Mouse (Mus musculus) adrenal gland, adult 18-20 months (tissue): ENCODE results near the gene Psma6. TPM values are rescaled to one million over a fixed set of nuclear protein-coding genes. Genes with fewer than 3 reads are reported as not detected.
"Not testable (repeated sequence)": the region's sequence is repeated elsewhere in the genome, so short reads cannot be mapped to it uniquely, and the experiment has no call there.

ENCODE experiments used
- DNase-seq, 2 experiments: peaks; one replicate each; pipeline ENCODE4 v3.0.0; 2021 to 2022; ENCODE audit warnings: low spot score in 2 of 2
- long read RNA-seq, 2 experiments: library from polyadenylated mRNA; stranded (forward); transcript quantifications; one replicate each; pipeline ENCODE4 v2.0.0; 2021
- total RNA-seq, 2 experiments: library from RNA; stranded (reverse); gene quantifications; 1 replicate in 1 of 2; 2 replicates in 1 of 2; pipeline ENCODE4 v1.2.3; 2021

The Psma6 gene
- total RNA-seq, result 100 to 1,000 TPM; 230 to 239 TPM
- long read RNA-seq, experiment 1, transcript Psma6-201 (7 exons, 1,042 nt), result major isoform, 43 of 46 reads
- long read RNA-seq, experiment 1, partial matches to known transcripts, result 0 of 46 reads
- long read RNA-seq, experiment 1, other reads (novel, unspliced or antisense), result 3 of 46 reads
- long read RNA-seq, experiment 2, transcript Psma6-201 (7 exons, 1,042 nt), result major isoform, 149 of 154 reads
- long read RNA-seq, experiment 2, partial matches to known transcripts, result 2 of 154 reads
- long read RNA-seq, experiment 2, other reads (novel, unspliced or antisense), result 3 of 154 reads

DNA sequence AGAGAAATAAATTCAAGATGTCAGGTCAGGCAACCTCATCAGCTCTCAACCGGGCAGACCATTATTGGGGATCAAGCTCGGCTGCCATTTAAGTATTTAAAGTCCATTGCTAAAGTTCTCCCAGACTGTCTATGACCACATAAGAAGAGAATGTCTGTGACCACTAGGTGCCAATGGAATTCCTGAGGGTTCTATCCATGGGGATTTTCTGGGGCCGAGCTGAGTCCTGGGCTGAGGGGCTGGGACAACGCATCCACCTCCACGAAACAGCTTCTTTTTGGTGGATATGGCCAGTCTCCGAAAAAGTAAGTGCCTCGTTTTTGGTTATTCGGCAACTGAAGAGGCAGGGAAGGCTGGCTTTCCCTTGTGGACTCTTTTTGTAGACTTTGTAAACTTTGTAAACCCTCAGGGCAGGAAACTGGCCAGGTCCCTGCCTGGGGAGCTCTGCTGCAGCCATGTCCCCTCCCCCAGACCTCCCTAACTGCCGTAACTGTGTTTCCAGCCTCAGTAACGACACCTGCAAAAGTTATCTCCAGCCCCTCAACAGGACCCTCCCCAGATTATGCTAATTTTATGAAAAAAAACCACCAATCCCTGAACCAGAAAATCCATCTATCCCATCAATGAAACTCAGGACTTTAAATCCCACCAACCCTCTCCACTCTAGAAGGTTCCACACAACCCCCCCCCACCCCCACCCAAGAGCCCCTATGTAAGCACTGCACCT, at the start of gene Psma6:
Gene Psma6 (plus strand): TSS at position 200 of the 727 bp plus-strand sequence.
- no peak for DNase-seq

DNA sequence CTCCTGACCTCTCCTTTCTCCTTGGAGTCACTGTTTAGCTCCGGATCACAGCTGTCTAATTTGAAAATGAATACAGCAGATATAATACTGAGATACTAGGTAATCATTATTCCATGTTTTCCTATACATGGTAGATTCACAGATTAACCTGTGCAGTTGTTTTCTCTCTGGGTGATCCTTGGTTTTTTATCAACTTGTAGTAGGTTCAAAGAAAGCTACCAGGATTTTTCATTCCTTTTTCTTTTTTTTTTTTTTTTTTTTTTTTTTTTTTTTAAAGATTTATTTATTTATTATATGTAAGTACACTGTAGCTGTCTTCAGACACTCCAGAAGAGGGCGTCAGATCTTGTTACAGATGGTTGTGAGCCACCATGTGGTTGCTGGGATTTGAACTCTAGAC, 45.5 kb upstream of the Psma6 start:
- DNase-seq, result not testable (repeated sequence)

GRCm38 (mm10) chr12:55343045-55343444, 41.0 kb upstream of the Psma6 start:
- DNase-seq, result not testable (repeated sequence)

DNA sequence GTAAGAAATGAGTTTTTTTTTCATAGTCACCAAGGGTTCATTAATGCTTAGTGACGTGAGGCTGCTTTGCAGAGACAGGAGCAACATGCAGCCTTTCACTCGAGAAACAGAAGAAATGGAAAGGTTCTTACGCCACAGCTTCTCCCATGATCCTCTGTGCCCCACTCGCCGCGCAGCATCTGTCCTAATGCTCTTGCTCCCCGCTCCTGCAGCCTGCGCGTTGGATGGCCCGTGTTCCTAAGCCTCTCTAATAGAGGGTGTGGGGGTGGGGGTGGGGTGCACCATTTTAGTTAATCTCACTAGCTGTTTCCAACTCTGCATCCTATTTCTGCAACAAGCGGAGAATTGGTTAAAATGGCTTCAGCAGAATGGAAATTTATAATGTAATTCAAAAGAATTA, 40.0 kb upstream of the Psma6 start:
- no peak for DNase-seq

DNA sequence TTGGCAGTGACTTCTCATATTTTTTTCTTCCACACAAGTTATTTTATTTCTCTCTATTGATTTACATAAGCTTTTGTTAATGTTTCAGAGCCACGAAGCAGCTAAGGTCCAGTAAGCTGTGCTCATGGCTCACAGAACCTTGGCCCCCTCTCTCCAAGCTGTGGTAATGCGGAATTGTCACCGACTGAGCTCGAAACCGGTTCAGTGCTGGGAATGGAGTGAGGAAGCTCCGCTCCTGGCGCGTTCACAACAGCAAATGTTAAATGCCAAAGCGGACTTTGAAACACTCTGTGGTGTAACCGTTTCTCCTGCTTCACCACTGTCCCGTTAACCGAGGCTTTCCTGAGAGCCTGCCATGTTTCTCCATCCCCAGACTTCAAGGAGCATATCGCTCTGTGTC, 39.4 kb upstream of the Psma6 start:
- DNase-seq, result no peak

- no peak for DNase-seq
These were observed 30.6 kb upstream of the Psma6 start for GRCm38 (mm10) chr12:55353423-55353822.

- DNase-seq, result peak; percentile 15 to 34
These were observed 29.1 kb upstream of the Psma6 start for GRCm38 (mm10) chr12:55354904-55355303.

DNA sequence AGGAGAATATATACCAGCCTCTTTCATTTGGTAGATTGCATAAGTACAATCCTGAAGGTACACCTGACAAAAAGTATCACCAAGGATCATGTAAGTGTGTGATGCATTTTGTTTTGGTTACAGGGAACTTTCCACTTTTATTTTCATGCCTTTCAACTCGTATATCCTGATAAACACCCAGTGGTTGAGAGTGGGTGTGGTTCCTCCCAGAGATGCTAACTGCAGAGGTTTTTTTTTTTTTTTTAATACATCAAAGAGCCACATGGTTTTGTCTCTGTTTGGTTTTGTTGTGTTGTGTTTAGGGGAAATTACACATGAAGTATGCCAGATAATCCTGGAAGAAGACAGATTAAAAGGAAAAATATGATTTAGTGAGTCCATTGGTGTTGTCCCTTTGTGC, 26.7 kb upstream of the Psma6 start:
- DNase-seq, result no peak

- no peak for DNase-seq
These were observed 23.1 kb upstream of the Psma6 start for GRCm38 (mm10) chr12:55360929-55361328.

DNA sequence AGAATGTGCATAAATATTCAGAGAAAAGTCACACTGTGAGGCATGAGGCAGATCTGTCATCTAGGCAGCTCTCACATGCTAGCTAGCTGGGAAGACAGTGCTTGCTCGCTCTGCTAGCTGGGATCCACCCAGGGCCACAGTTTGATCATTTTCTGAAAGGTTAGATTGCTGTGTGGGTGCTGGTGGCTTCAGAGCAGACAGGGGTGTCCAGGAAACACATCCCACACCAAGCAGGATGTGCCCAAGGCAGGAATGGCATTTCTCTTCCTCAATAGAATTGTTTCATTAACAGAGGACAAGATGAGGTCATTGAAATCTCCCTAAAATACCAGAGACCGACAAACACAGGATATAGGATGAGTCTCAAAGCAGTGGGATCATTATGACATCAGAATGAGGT, 18.9 kb upstream of the Psma6 start:
- no peak for DNase-seq

GRCm38 (mm10) chr12:55372424-55373055, 11.5 kb upstream of the Psma6 start:
- DNase-seq, result no peak

DNA sequence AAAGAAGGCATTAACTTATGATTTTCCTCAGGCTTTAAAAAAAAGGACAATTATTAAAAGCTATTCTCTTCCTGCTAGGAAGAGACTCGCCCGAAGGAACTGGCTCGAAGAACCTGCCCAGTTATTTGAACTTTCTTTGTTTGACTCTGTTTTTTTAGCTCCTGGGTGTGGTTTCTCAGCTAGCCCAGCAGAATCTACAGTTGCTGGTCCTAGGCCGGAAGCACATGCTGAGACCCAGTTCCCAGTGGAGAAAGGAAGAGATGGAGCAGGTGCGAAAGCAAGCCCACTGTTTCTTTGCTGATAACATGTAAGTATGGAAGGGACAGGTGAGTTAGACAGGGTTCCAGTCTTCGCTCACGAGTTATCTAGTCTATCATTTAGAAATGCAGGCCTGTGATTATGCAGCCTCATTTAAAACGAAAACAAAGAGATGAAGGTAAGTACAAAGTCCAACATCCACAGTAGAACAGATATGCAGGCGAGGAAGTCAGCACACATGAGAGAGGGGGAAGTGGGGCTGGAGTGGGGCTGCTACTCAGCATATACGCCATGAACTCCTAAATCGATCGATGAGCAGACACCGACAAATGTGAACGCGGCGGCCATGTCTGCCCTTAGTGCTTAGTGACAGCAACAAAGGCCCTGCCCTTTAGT, 6.9 kb upstream of the Psma6 start:
- no peak for DNase-seq

- no peak for DNase-seq
These were observed 6.4 kb upstream of the Psma6 start for GRCm38 (mm10) chr12:55377610-55377980.

DNA sequence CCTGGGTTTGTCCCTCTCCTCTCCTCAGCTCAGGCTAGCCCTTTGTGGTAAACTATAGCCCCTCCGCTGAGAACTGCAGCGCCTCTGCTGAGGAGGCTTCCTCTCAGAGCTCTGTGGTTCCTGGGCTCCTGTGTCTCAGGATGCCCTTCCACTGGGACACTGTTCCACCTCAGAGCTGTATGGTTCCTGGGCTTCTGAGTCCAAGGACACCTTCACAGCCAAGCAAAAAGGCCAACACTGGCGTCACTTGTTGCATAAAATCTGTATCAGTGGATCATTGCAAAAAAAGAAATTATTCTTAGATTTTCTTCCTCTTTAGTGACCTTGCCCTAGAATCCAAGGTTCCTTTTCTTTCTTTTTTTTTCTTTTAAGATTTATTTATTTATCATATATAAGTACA, 804 bp downstream of the Psma6 start:
- DNase-seq, result peak in 1 of 2 experiments; percentile 31

GRCm38 (mm10) chr12:55385931-55386330, 1.9 kb downstream of the Psma6 start:
- DNase-seq, result no peak

DNA sequence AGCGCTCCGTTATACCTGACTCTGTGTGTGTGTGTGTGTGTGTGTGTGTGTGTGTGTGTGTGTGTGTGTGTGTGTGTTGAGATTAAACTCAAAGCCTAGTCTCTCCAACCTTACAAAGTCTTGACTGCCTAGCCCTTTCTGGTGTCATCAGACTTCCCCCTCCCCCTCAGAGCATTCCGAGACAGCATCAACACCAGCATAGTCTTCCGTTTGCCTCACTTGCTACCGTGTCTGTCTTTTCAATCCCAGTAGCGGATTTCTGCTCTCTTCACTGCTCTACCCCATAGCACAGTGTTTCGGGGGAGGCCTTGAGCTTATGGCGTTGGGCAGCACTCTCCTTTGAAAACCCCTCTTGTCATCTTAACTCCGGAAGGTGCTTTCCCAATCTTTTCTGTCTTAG, 2.4 kb downstream of the Psma6 start:
- no peak for DNase-seq

DNA sequence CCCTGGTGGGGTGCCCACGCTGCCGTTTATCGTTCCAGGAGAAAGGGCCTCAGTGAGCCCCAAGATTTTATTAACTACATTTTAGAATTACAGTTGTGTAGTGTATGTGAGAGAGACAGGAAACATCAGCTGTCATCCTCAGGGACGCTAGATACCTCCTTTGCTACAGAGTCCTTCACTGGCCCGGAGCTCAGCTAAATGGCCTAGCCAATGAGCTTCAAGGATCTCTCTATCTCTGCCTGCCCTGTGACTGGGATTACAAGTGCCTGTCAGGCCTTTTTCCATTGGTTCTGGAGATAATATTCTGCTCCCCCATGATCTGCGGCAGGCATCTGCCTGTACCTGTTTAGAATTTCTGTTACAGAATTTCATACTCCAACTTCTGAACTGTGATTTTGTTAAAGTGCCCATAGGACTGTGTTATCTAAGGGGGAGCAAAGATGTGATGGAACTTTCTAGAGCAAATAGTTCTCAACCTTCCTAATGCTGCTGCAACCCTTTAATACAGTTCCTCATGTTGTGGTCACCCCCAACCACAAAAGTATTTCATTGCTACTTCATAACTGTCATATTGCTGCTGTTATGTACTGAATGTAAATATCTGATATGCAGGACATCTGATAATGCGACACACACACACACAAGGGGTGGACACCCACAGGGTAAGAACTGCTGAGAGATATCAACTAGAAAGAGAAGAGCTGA, 3.2 kb downstream of the Psma6 start:
- peak in 1 of 2 experiments; percentile 23 for DNase-seq

DNA sequence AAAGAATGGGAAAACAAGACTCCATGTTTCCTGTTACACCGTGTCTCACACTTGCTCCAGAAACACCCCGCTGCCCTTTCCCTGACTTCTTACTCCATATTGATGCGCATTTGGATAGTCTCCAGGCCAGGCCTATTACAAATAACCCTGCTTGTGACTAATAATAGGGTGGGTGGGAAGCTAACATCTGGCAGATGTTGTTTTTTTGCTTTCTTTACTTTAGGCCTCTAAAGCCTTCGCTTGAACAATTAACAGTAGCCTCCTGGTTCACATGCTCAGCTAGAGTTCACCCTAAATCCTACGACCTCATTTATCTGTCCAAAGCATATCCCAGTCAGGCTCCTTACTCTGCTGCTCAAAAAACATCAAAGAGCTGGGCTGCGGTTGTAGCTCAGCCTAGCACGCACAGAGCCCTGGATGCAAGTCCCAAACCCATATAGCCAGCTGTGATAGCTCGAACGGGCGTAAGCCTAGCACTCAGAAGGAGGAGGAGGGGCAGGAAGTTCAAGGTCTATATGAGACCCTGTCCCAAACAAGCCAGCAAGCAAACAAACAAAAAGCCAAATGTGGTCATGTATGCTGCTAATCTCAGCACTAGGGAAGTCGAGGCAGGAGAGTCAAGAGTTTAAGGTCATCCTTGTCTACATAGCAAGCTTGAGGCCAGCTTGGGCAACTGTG, 3.9 kb downstream of the Psma6 start:
- no peak for DNase-seq

DNA sequence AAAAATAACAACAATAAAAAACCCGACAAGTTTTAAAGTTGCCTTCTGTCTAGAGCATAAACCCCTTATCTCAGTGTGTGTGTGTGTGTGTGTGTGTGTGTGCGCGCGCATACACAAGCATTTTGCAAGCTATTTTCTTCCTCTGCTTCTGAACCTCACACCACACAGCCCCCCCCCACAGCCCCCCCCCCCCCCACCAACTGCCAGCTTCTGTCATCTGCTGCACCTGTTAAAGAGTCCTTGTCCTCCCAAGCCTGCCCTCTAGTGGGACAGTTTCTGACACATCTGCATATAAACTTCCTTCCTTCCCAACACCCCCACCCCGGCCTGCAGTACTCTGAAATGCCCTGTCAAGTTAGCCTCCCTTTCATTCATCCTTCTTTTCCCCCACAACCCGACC, 4.5 kb downstream of the Psma6 start:
- DNase-seq, result no peak
